Mouse (Mus musculus) C2C12 (cell line): ENCODE measurements around the gene Cd151. TPM values are rescaled to one million over a fixed set of nuclear protein-coding genes. Genes with fewer than 3 reads are reported as not detected.

ENCODE experiments used
- H3K27me3 ChIP-seq: one replicate; pipeline ENCODE4 v1.6.1; 2011; ENCODE audit not compliant: control insufficient read depth, insufficient read depth, insufficient read length
- H3K36me3 ChIP-seq: one replicate; pipeline ENCODE4 v1.6.1; 2011; ENCODE audit not compliant: control insufficient read depth, insufficient read depth
- H3K4me3 ChIP-seq: one replicate; pipeline ENCODE4 v1.5.1; 2011; ENCODE audit warnings: mild to moderate bottlenecking, control low read depth; ENCODE audit not compliant: poor library complexity, insufficient read depth, severe bottlenecking
- H3K79me2 ChIP-seq: one replicate; pipeline ENCODE4 v1.6.1; 2011; ENCODE audit not compliant: control insufficient read depth, insufficient read depth
- H3K79me3 ChIP-seq: one replicate; pipeline ENCODE4 v1.6.1; 2011; ENCODE audit warnings: low read depth, control low read depth
- H3ac ChIP-seq: one replicate; pipeline ENCODE3; 2011; ENCODE audit warnings: low read depth; ENCODE audit not compliant: control insufficient read depth, insufficient read length
- CEBPB ChIP-seq: IDR thresholded peaks from one replicate; pipeline ENCODE4 v1.6.1; 2011; ENCODE audit warnings: low read depth, mild to moderate bottlenecking, control low read depth, moderate library complexity
- CTCF ChIP-seq: IDR thresholded peaks from one replicate; pipeline ENCODE4 v1.5.1; 2011; ENCODE audit not compliant: control insufficient read depth, insufficient read depth, insufficient read length
- FOSL1 ChIP-seq: IDR thresholded peaks from one replicate; pipeline ENCODE4 v1.8.0; 2011; ENCODE audit warnings: mild to moderate bottlenecking, low read length; ENCODE audit not compliant: poor library complexity, insufficient read depth, severe bottlenecking
- MAX ChIP-seq: IDR thresholded peaks from one replicate; pipeline ENCODE4 v1.6.1; 2011; ENCODE audit warnings: mild to moderate bottlenecking, control low read depth
- MYOD1 ChIP-seq: IDR thresholded peaks from one replicate; pipeline ENCODE4 v1.6.1; 2011; ENCODE audit warnings: low read depth; ENCODE audit not compliant: control insufficient read depth, insufficient read length
- MYOG ChIP-seq: IDR thresholded peaks from one replicate; pipeline ENCODE4 v1.6.1; 2011; ENCODE audit not compliant: control insufficient read depth, insufficient read length; ENCODE audit errors: extremely low read depth
- USF1 ChIP-seq: IDR thresholded peaks from one replicate; pipeline ENCODE4 v1.6.1; 2011; ENCODE audit warnings: low read depth, mild to moderate bottlenecking, control low read depth, moderate library complexity
- long read RNA-seq, 2 experiments: library from polyadenylated mRNA; unstranded; transcript quantifications; one replicate each; pipeline ENCODE4 v2.0.0; 2019 to 2020
- polyA plus RNA-seq: library from polyadenylated mRNA; unstranded; fragments of >200 nt; fragmentation: generic; extraction: Trizol; gene quantifications from one replicate; pipeline ENCODE4 v1.2.1, GENCODE M21; 2012; ENCODE audit warnings: missing spikeins

Cd151 gene
- 334 TPM for polyA plus RNA-seq
- long read RNA-seq, experiment 1, transcript Cd151-203 (8 exons, 1,708 nt): major isoform, 9 of 24 reads
- long read RNA-seq, experiment 1, partial matches to known transcripts: 3 of 24 reads
- long read RNA-seq, experiment 1, other reads (novel, unspliced or antisense): 7 of 24 reads
- long read RNA-seq, experiment 2, transcript Cd151-203 (8 exons, 1,708 nt): major isoform, 67 of 161 reads
- long read RNA-seq, experiment 2, transcript Cd151-202 (8 exons, 1,865 nt): minor isoform, 45 of 161 reads
- long read RNA-seq, experiment 2, transcript Cd151-201 (7 exons, 1,619 nt): minor isoform, 14 of 161 reads
- long read RNA-seq, experiment 2, partial matches to known transcripts: 21 of 161 reads
- long read RNA-seq, experiment 2, other reads (novel, unspliced or antisense): 14 of 161 reads

DNA sequence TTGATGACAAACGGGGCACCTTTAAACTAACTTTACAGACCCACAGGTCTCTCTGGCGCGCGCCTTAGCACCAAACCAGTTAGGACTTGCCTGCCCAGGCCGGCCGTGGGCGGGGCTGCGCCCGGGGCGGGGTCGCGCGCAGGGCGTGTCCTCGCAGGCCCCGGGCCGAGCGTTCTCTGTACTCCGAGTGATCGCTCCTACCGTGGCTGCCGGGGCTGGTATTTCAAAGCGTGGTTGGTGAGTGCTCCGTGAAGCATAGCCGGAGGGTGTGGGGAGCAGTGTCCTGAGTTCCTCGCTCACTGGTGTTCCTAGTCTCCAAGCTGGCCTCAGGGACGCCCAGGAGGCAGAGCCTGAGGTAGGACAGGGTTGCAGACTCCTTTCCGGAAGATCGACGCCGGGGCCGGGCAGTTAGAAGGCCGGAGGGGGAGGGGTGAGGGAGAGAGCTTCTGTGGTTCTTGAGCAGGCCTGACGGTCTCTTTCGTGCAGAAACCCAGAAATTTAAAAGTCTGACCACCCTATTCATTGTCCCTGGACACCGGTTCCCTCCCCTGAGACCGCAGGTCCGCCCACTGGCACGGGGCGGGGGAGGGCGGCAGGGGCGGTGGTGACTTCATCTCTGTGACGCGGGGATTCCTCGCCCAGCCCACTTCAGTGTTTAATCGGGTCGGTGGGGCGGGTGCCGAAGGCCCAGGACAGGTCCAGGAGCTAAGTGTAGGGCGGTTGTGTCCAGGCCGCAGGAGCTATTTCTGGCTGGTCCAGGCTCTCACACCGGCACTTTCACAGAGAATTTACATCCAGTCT lies at the start of gene Cd151:
Cd151 (plus strand) TSS at position 163 of the 801 bp plus-strand sequence.
- H3K36me3 ChIP-seq: peaks cover 27% of the 10 kb centered on the region
- no peaks in the 10 kb centered on the region for H3K27me3 ChIP-seq
- peaks cover 55% of the 10 kb centered on the region for H3K79me2 ChIP-seq
- H3ac ChIP-seq: peak within 1 kb of the TSS; percentile 97
- H3K4me3 ChIP-seq: peak within 1 kb of the TSS; percentile 69
- H3K79me3 ChIP-seq: peaks cover 22% of the 10 kb centered on the region
- no peak for TF ChIP-seq CTCF
- TF ChIP-seq CEBPB: no peak
- peak; percentile 29 for TF ChIP-seq MAX
- no peak for TF ChIP-seq FOSL1

DNA sequence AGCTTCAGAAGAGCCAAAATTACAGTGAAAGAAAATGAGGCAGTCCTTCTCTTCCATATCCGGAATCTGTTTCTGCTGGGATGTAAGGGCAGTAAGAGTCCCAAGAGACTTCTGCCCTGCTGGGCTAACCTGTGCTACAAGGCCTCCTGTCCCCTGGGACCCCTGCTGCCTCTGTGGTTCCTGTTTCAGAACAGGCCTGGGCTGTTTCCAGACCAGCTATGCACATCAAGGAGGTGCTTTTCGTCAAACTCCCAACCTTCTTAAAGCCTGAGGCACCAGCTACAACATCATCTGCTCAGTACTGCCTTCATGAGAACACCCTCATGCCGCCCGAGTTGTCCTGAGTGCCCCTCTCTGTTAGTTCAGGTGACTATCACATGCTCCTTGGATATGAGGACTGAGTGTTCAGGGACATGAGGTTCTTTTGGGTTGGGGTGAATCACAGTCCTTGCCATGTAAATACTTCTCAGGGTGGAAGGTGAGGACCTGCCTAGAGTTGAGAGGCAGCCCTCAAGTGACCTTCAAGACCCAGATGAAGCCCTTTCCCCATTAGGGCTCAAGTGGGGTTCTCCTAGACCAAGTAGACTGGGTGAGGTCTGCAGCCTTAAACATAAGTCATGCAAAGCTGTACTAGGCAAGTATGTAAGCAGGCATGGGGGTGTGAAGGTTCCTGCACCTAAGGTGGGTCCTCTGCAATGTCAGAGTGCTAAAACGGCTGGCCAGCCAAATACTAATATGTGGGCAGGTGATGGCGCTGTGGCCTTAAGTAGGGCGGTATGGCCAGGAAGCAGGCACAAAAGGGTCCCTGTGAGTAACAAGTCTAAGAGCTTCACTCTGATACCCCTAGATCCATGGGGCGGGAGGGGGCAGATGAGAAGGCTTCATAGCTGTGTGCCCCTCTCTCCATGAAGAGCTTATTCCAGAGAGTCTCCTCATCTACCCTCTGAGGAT lies 49.2 kb upstream of the Cd151 start:
- no peak for TF ChIP-seq MYOD1
- TF ChIP-seq FOSL1: no peak
- no peak for TF ChIP-seq MYOG
- TF ChIP-seq USF1: no peak
- TF ChIP-seq CTCF: no peak
- no peak for TF ChIP-seq MAX
- TF ChIP-seq CEBPB: no peak

GRCm38 (mm10) chr7:141418970-141419369 lies 48.2 kb upstream of the Cd151 start:
- H3K36me3 ChIP-seq: no peaks in the 10 kb centered on the region
- no peak overlapping the region for H3ac ChIP-seq
- H3K27me3 ChIP-seq: no peaks in the 10 kb centered on the region
- TF ChIP-seq CTCF: no peak
- TF ChIP-seq MAX: no peak
- TF ChIP-seq USF1: no peak
- TF ChIP-seq MYOD1: no peak
- TF ChIP-seq FOSL1: no peak
- TF ChIP-seq CEBPB: no peak
- TF ChIP-seq MYOG: no peak
- no peak overlapping the region for H3K4me3 ChIP-seq
- H3K79me2 ChIP-seq: no peaks in the 10 kb centered on the region
- no peaks in the 10 kb centered on the region for H3K79me3 ChIP-seq

More for the DNA sequence above, 49.2 kb upstream of the Cd151 start:
- no peak overlapping the region for H3ac ChIP-seq
- H3K27me3 ChIP-seq: no peaks in the 10 kb centered on the region
- no peak overlapping the region for H3K4me3 ChIP-seq
- no peaks in the 10 kb centered on the region for H3K79me3 ChIP-seq
- no peaks in the 10 kb centered on the region for H3K36me3 ChIP-seq
- H3K79me2 ChIP-seq: peaks cover 8% of the 10 kb centered on the region

DNA sequence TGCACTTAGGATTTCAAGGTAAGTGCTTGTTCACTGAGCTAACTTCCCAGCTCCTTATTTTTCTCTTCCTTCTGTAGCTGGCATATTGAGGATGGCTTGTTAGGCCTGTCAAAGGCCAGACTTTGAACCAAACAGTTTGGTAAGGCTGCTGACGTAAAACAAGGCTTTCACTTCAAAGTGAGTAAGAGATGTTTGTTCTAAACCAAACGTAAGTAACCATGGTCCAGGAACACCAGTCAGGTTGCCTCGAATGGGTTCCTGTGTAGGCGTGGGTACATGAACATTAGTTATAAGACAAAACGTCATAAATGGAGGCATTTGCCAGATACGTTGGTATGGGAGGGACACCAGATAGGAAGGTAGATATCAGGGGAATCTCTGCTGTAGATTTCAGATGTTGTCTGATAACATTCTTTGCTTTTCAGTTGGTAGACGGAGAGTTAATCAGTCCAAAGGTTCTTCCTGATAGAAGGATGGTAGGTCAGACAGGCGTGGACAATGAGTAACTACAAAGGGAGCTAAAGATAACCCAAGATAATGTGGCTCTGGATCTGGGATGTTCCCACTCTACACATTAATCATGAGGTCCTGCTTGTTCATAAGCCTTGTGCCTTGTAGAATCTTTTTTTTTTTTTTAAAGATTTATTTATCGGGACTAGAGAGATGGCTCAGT lies 47.0 kb upstream of the Cd151 start:
- Histone ChIP-seq H3K27me3 (no peaks in the 10 kb centered on the region), H3K36me3 (no peaks in the 10 kb centered on the region), H3ac (no peak overlapping the region), H3K4me3 (no peak overlapping the region), H3K79me3 (no peaks in the 10 kb centered on the region), H3K79me2 (no peaks in the 10 kb centered on the region)
- no peak for TF ChIP-seq FOSL1
- no peak for TF ChIP-seq CEBPB

- no peaks in the 10 kb centered on the region for H3K79me3 ChIP-seq
- no peaks in the 10 kb centered on the region for H3K27me3 ChIP-seq
- H3K79me2 ChIP-seq: no peaks in the 10 kb centered on the region
- no peak overlapping the region for H3K4me3 ChIP-seq
- H3K36me3 ChIP-seq: no peaks in the 10 kb centered on the region
- no peak overlapping the region for H3ac ChIP-seq
- no peak for TF ChIP-seq MAX
- TF ChIP-seq CEBPB: no peak
Observed at GRCm38 (mm10) chr7:141423811-141424210, 43.4 kb upstream of the Cd151 start.
